Mouse (Mus musculus): ENCODE data around the gene Psmg4. TPM values are rescaled to one million over a fixed set of nuclear protein-coding genes. Genes with fewer than 3 reads are reported as not detected.

Psmg4 gene
- total RNA-seq, 2 experiments from 2014 or later = 33.9 to 41.6 TPM

DNA sequence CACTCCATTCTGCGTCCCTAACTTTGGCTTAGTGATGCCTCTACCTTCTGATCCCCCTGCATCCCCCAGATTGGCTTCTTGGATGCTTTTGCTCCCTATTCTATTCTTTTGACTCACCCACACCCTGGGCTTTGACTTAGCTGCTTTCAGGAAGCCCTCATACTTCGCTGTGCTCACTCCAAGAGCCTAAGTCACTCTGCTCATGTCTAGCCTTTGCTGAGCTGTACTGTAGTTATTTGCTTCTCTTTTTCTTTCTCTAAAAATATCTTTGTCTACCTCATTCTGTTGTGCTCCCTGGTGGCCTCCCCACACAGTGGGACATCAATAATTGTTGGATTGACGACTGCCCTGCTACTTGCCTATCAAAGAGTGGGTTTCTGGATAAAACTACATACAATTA is 14.6 kb upstream of the Psmg4 start:
- no peak for DNase-seq

DNA sequence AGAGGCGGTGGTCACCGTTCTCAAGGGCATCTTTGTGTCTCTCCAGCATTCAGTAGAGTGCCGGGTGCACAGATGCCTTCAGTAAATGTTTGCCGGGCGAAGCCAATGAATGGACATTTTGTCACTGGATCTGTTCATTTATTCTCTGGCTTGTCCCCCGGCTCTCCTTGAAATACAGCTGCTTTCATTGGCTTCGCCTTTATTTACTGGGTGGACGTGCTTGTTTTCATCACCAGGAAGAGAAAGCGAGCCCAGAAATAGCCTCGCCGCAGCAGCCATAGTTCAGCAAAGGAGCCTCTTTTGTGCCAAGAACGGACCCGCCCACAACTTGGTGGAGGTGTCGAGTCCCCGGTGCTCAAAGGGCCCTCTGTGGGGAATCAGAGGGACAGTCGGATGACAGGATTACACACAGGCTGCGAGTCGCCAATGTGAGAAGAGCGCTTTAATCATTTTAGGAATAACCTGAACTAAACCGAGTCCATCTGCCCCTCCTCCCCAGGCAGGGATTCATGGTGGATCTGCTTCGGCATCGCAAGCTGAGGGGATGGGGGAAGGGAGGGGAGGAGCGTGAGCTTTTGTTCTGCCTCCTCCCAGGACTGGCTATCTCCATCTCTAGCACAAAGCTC is 13.9 kb upstream of the Psmg4 start:
- peak; percentile 47 to 56 for DNase-seq

DNA sequence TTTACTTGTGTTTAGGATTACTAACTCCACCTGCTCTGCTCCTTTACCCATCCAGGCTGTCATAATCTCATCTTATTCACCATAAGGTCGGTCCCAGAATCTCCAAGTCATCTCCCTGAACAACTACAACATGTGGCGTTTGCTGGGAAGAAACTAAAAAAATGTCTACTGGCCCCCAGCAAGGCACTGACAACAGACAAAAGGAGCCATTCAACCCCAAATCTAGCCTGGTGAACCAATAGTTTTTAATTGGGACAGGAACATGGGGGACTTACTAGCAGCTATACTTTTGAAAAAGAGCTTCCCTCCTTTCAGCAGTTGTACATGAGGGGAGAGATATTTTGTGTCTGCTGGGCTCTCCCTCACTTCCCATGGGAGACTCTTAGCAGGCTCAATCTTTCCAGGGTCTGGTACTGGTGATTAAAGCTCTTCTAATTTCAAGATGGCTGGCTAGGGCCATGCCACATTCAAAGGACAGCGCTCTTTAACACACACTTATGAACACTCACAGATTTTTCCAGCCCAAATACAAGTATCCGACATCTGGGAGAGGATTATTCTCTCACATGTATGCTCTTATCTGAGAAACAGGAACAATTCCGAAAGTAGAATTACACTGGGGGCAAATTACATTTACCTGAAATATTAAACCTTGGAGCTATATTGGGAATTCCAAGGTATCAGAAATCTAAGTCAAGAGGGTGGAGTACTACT is 13.1 kb upstream of the Psmg4 start:
- DNase-seq = no peak

DNA sequence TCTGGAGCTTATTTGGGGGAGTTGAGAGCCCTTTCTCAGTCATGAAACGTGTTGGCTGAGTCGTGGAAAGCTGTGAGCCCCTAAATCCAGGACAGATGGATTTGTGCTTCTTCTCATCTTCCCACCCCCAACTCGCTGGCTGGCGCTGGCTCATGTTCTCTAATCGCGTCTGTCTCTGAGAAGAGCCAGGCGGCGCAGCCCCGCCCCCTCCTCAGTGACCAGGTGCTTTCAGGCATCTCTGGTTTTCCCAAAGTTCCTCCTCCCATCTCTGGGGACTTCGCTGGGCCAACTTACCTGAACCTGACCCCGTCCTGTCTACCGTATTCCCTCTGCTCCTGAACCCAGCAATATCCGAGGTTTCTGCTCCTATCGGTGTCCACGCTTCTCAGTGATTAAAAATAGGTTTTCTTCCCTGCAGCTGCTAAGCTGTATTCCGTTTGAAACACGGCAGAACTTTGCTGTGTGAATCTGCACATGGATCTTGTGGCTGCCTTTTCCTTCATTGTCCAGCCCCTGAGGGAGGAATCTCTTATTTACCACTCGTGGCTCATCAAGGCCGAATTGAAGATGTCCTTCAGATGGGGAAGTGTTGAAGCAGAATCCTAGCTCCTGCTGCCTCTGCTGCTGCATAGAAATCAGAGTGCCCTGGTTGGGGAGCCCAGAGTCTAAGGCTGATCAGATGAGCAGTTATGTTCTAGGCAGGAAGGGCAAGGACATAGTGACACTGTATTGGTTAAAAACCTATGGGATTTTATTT is 12.3 kb upstream of the Psmg4 start:
- peak; percentile 20 to 45 for DNase-seq

DNA sequence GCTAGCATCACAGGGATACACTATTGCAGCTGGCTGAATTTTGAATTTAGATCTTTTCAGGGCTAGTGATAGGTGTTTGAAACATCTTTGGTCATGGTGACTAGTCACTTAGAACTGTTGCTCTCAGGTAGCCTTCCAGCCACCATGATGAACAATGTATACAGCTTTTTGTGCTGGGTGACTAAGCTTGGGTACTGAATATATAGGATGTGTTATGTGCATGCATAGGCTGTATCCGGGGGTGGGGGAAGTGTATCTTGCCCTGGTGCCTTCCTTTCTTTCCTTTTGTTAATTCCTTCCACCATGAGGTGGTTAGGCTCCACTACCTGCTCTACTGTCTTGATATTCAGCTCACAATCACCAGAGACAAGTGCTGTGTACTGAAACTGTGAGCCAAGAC is 11.3 kb upstream of the Psmg4 start:
- DNase-seq = no peak

DNA sequence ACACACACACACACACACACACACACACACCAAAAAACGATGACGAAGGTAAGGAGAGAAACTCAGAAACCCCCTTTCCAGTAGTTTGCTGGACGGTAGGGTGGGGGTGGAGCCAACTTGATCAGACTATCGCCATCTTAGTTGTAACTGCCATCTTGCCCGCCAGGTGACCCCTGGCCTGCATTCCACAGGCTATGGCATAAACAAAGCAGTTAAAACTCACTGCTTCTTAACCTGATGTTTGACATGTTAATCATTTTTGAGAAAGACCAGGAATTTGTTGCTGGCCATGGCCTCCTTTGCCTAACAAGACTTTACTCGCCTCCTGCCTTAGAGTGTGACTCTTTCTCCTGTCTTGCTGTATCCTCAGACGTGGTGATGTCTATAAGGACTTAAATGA is 10.1 kb upstream of the Psmg4 start:
- DNase-seq = no peak

DNA sequence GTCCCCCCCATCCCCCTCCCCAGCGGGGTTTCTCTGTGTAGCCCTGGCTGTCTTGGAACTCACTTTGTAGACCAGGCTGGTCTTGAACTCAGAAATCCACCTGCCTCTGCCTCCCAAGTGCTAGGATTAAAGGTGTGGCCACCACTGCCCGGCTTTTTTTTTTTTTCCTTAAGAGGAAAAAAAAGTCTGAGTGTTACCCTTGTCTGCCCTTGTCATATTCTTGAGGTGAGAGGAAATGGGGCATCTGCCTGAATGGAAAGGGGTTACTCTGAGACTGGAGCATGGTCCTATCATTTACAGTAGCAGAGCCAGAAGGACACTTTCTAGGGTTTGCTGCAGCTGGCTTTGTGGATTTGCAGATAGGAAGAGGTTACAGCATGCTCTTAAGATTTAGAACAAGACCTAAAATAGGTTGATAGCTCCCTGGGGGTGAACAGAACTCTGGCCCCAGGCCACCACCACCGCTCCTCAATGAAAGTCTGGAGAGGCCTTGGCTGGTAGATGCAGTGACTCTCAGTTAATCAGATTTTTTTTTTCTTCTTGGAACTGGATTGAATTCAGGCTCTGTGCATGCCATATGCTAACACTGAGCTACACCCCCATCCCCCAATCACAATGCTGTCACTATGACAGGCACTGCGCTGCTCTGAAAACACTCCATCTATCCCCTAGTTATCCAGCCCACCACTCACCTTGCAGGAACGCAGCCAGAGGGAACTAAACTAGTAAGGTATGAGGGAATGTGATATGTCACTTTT is 9.3 kb upstream of the Psmg4 start:
- DNase-seq = peak in 1 of 2 experiments; percentile 32

DNA sequence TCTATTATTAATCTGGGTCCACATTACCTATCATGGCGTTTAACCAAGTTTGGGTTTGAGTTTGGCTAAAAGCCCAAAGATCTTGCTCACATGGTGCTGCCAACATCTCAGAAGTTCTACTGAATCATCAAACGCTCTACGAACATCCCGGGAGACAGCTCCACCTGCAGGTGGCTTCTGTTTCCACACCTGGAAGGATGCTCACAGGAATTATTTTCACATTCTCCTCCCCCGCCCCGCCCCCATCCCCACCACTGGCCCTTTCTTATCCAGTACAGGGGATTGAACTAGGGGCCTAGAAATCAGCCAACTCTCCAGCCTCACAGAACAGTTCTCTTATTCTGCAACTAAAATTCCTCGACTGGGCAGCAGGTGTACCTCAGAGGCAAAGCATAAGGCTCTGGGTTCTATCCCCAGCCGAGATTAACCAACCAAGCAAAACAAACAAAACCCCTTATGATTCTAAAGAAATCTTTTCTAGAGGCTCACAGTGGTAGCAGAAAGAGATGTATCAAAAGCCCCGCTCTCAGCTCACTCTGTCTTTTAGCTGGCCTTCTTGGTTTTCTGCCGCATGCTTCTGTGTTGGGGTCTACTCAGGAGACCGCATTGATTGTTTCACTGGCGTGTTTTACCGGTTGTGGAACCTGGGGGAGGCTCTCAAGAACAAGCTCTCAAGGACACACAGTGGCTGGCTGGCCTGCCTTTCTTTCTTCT is 8.4 kb upstream of the Psmg4 start:
- DNase-seq = peak; percentile 71 to 81

DNA sequence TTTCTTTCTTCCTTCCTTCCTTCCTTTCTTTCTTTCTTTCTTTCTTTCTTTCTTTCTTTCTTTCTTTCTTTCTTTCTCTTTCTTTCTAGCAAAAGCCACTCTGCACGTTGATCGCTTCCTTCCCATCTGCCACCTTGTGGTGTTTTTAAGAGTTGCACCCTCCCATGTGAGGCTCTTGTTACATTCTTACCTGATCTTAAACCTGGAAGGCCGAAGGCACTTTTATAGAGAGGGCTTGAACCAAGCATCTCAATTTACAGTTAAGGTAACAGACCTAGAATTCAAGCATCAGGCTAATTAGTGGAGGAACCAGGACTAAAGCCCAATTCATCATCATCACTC is 7.9 kb upstream of the Psmg4 start:
- peak; percentile 44 to 72 for DNase-seq

DNA sequence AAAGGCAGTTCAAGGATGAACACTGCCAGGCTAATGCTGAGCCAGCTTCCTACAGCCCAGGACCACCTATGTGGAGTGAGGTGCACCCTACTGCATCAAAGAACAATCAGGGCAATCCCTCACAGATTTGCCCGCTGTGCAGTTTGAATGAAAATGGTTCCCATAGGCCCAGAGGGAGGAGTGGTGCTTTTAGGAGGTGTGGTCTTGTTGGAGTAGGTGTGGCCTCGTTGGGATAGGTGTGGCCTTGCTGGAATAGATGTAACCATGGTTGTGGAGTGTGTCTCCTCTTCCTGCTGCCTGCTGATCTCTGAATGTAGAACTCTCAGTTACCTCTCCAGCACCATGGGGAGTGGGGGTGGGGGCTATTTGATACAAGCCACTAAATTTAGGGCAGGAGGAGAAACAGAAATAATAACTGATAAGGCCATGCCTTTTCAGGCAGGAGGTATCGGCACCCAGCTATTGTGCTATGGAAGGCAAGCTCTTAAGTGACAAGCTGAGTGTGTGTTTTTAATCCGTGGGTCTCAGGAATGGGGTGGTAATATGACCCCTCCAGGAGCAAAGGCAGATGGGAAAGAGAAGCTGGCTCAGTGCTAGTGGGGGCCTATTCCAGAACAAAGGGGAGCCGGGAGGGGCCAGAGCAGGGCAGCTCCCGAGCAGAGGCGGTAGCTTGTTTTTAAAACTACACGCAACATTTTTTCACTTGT is 6.5 kb upstream of the Psmg4 start:
- DNase-seq = peak in 1 of 2 experiments; percentile 24

DNA sequence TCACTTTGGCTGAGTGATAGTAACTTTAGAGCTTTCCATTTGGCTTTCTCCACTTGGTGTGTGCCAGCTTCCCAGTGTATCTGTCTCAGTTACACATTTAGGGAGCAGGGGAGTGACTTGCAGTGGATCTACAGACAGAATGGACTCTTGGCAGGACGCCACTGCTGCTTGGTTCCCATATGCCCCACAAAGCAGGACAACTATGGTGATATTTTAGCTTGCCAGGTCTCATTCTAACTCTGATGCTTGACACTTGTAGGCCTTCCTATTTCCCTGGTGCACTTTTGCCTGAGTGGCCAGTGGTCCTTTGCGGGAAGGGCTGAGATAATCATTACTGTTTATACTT is 6.0 kb upstream of the Psmg4 start:
- no peak for DNase-seq

DNA sequence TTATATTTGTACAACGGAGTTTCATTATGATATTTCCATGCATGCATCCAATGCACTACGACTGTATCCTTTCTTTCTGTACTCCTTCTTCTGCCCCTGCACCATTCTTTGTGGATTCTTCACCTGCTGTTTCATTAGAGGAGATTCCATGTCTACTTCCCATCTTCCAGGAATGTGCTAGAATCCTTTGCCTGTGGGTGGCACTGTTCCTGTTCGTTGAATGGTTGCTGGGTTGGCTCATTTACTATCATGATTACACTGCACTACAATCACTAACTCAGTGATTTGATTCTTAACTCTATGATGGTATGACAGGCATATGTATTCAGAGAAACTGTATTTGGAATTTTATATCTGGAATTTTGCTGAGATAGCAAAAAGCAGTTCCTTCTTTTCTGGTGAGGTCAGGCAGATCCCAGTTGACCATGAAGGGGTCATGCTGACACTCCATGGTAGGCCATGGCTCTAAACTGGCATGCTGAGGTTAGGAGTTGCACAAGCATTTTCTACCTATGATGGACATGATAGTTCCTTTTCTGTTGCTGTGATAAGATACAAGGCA is 5.1 kb upstream of the Psmg4 start:
- DNase-seq = no peak

DNA sequence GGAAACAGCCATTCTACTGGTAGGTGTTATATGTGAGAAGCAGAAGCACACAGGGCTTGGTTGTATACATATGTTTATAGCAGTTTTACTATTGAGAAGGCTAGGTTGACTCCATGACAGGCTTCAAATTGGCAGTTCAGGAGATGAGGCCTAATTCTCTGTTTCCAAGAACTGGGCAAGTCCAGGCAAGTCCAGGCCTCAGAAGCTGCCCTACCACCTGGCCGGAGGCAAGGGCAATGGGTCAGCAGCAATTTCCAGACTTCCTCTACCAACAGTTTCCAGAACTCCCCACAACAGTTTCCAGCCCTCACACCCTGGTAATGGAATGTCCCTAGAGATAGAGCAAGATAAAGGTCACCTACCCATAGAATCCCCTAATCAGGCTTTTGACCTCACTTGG is 2.8 kb upstream of the Psmg4 start:
- no peak for DNase-seq

DNA sequence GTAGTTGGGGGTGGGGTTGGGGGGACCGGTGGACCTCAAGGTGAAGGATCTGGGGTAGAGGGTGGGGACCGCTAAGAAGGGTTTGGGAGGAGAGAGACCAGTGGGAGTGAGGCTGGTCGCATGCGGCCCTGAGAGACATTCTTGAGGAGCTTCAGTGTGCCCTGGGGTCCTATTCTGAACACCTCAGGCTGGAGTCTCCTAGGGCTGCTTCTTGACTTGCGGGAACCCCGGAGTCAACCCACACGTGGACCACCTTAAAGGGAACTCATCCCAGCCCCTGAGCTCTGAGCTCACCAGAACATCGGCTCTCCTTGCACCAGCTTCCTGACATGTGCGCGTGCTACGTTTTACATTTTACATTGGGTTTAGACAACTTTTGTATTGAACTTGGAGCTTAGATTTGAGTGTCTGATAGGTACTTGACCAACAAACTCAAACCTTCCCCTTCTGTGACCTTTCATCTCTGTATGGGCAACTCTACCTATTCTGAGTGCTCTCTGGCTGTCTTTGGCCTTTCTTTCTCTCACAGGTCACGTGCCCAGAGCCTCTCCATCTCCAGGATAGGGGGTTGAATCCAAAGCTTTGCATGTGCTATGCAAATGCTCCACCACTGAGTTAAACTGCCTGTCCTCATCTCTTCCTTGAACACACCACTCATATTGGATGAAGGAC is 676 bp downstream of the Psmg4 start:
- no peak for DNase-seq

DNA sequence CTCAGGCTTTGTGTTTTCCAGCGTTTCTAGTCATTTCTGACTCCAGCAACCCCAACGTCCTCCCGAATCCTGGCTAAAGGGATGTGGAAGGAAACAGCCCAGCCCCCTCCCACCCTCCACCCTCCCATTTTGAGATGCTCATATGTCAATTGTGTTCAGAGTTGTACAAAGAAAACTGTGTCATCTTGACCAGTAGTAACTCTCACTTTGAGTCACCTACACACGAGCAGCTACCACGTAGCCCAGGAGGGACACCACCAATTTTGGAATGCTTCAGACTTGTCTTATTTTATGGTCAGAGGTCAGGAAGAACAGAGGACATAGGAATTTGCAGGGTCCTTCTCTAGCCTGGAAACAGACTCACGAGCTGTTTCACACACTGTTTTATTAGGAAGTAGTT is 11.3 kb downstream of the Psmg4 start:
- DNase-seq = no peak

DNA sequence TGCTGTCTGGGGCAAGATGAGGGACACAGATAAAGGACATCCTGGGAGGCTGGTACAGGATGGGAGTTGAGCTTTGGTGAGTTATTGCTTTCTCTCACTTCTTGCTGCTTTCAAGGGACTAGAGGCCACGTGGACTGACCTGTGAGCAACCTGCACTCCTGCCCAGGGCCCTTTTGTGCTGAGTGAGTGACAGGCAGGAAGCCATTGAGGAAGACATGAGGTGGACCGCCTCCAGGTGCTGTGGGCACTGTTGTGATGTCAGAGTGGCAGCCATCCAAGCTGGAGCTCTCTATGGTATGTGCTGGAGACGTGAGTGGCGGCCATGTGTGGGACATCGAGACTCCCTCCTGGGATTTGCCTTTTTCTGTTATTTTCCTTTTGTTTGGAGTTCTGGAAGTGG is 18.9 kb downstream of the Psmg4 start:
- DNase-seq = no peak

DNA sequence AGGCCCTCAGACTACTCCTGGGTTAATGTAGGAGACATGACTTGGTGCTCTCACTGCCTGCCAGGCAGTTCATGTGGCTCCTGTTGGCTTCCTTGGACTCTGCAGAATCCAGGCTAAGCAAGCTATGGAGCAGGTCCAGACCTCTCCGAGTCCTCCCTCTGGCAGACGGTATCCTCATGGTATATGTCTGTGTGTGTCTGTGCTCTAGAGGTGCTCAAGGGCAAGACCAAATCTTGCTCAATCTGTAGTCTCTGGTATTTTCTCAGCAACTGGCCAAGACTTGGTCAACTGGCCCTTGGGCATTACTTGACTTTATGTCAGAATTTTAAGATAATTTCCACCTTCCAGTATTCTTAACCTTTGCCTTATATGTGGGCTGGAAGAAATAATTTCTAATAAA is 22.6 kb downstream of the Psmg4 start:
- DNase-seq = no peak

DNA sequence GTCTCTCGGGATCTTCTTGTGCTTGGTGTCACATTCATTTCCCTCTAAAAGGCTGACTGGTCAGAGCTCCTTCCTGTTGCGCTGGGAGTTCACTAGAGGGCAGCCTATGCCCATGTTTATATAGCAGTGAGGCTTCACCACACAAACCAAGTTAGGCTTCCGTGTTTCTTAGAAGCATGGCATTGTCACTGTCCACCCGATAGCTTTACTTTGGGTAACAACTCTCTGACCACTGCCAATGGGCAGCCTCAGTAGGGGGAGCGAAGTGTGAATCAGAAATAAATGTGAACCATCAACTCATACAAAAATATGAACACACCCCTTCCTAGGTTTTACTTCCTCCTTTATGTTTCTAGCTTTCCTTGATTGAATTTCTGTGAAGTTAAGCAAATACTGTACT is 24.8 kb downstream of the Psmg4 start:
- DNase-seq = peak; percentile 59 to 77

DNA sequence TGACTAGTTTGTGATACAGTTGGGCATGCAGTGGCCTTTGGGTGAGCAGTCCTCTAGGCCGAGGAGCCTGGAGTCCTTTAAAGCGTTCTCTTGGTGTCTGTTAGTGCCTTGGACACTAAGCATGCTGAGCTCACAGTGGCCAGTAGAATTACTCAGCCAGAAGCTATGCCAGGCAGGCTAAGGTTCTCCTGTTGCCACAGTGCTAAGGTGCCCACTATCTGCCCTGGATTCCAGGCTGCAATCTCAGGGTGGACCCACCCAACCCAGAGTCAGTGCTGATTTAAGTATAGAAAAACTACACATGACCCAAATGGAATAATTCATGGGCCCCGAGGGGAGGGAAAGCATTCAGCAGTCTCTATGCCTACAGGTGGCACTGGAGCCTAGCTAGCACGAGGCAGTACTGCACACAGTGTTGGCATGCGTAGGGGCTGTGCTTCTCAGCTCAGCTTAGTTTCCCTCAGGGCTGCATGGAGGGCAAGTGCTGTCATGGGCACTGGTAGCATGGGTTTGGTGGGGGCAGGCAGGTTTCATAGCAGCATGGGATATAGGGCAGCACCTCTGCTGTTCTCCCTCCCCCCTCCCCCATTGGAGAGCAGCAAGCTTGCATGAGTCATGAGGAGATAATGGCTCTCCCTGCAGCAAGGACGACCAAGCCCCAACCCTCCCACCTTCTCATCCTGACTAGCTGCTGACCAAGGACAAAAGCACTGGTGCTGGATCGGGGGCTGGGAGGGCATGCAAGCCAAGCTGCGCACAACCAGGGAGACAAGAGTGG is 29.8 kb downstream of the Psmg4 start:
- peak; percentile 76 to 78 for DNase-seq

DNA sequence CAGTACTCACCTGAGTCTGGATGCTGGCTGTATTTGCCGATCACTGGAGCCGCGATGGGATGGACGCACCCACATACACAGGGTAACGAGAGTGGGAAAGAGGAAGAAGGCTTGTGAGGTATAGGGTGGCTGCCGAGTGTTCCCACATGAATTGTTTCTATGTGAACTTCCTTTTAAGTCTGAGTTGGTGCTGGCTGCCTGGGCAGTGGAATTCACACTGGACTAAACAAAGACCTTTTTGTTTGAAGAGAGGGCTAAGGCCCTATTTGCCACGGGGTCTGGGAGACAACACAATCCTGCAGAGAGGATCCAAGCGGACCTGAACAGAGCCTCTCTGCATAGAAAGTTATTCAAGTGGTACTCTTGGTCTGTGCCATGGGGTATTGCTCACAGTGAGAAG is 30.6 kb downstream of the Psmg4 start:
- no peak for DNase-seq
